Mouse (Mus musculus) spleen, adult 2 months (tissue): Measurements from ENCODE around the gene Snx8.

Source experiments
- CTCF ChIP-seq: fragments of 200-500 bp; IDR thresholded peaks from 2 replicates; pipeline ENCODE4 v1.5.1; 2011; ENCODE audit warnings: mild to moderate bottlenecking, inconsistent platforms; ENCODE audit not compliant: insufficient read depth, insufficient read length, insufficient replicate concordance; ENCODE audit errors: extremely low read depth
- POLR2A ChIP-seq: fragments of 200-500 bp; IDR thresholded peaks from 2 replicates; pipeline ENCODE4 v1.6.1; 2011; ENCODE audit warnings: low read depth, low read length, inconsistent platforms

- TF ChIP-seq POLR2A = no peak
- TF ChIP-seq CTCF = no peak
These were observed 43.8 kb downstream of the Snx8 start for GRCm38 (mm10) chr5:140345244-140345643.
